Mouse (Mus musculus) heart, postnatal 0 days (tissue): ENCODE results near the gene Dnpep. TPM values are rescaled to one million over a fixed set of nuclear protein-coding genes. Genes with fewer than 3 reads are reported as not detected.

Experiments used
- ATAC-seq: fragments of 200-750 bp; cut with Nextera tagmentation; 2 replicates; pipeline ENCODE4 v1.8.0; 2017; ENCODE audit warnings: low read depth, moderate number of reproducible peaks, moderate library complexity; ENCODE audit not compliant: insufficient read depth
- DNase-seq: peaks from one replicate; pipeline ENCODE4 v3.0.0-alpha.2; 2016; ENCODE audit warnings: low spot score
- H3K27ac ChIP-seq: fragments of 300-500 bp; sonication (generic); 2 replicates; pipeline ENCODE4 v1.5.1; 2014; ENCODE audit warnings: low read depth, mild to moderate bottlenecking
- H3K27me3 ChIP-seq: fragments of 300-500 bp; sonication (generic); 2 replicates; pipeline ENCODE4 v1.6.1; 2014; ENCODE audit warnings: low read length, mixed read lengths; ENCODE audit not compliant: control insufficient read depth, insufficient read depth
- H3K36me3 ChIP-seq: fragments of 300-500 bp; sonication (generic); replicated peaks from 2 replicates; pipeline ENCODE4 v1.6.1; 2014; ENCODE audit warnings: low read length, mixed read lengths; ENCODE audit not compliant: control insufficient read depth, insufficient read depth
- H3K4me1 ChIP-seq: fragments of 300-500 bp; sonication (generic); 2 replicates; pipeline ENCODE4 v1.6.1; 2014; ENCODE audit warnings: antibody characterized with exemption; ENCODE audit not compliant: control insufficient read depth, insufficient read depth
- H3K4me2 ChIP-seq: fragments of 300-500 bp; sonication (generic); 2 replicates; pipeline ENCODE4 v1.6.1; 2014; ENCODE audit warnings: low read depth, mild to moderate bottlenecking, low read length, moderate library complexity
- H3K4me3 ChIP-seq: fragments of 300-500 bp; sonication (generic); 2 replicates; pipeline ENCODE4 v1.5.1; 2014; ENCODE audit warnings: low read depth, low read length
- H3K9ac ChIP-seq: fragments of 300-500 bp; sonication (generic); replicated peaks from 2 replicates; pipeline ENCODE4 v1.6.1; 2014; ENCODE audit warnings: low read depth, low read length, mixed read lengths
- H3K9me3 ChIP-seq: fragments of 300-500 bp; sonication (generic); replicated peaks from 2 replicates; pipeline ENCODE4 v1.6.1; 2016; ENCODE audit warnings: low read length; ENCODE audit not compliant: control insufficient read depth
- CTCF ChIP-seq: IDR thresholded peaks from 2 replicates; pipeline ENCODE4 v1.5.1; 2016; ENCODE audit warnings: antibody characterized with exemption, control low read depth, low read depth
- EP300 ChIP-seq: IDR thresholded peaks from 2 replicates; pipeline ENCODE4 v1.6.1; 2016; ENCODE audit warnings: antibody characterized with exemption, low read depth
- WGBS: fragments of 180-500 bp; shearing (Covaris S2); extraction: QIAGEN DNeasy Blood & Tissue Kit; methylation state at CpG from one replicate; pipeline ENCODE4 v1.1.7; 2014; 5-methylcytosine and 5-hydroxymethylcytosine counted together
- polyA plus RNA-seq: library from polyadenylated mRNA; unstranded; fragments of >200 nt; fragmentation: Nextera tagmentation; extraction: Ambion mirVana; gene quantifications from 2 replicates; pipeline ENCODE4 v1.2.1, GENCODE M21; 2015
- total RNA-seq: library from RNA; depleted of rRNA; stranded (reverse); fragments of >200 nt; gene quantifications from 2 replicates; pipeline ENCODE4 v1.2.3, GENCODE M21; 2014; ENCODE audit warnings: low replicate concordance

The Dnpep gene
- total and polyA plus RNA-seq, 2 experiments from 2014 or later, result 147 to 202 TPM

- H3K27me3 ChIP-seq, result no peaks in the 10 kb centered on the region
- peak within 1 kb of the TSS; percentile 72 for H3K4me2 ChIP-seq
- 2% methylated on average over 77 of the region's 80 CpGs for WGBS
- ATAC-seq, result peak; percentile 81
- H3K9me3 ChIP-seq, result no peaks in the 10 kb centered on the region
- H3K4me1 ChIP-seq, result peaks cover 41% of the 10 kb centered on the region
- TF ChIP-seq CTCF (no peak), EP300 (no peak; the same call in 1 of the 2 replicates)
- peak; percentile 84 for DNase-seq
- peaks cover 31% of the 10 kb centered on the region for H3K36me3 ChIP-seq
- H3K4me3 ChIP-seq, result peak within 1 kb of the TSS; percentile 60
- H3K9ac ChIP-seq, result peak within 1 kb of the TSS; percentile 64
- H3K27ac ChIP-seq, result peak within 1 kb of the TSS; percentile 96
Observed at GRCm38 (mm10) chr1:75360112-75361031, 42.6 kb upstream of the Dnpep start, which contains the start of gene Des. Gene Des (plus strand): TSS chr1:75360329.

GRCm38 (mm10) chr1:75359346-75359745 is 41.6 kb upstream of the Dnpep start:
- no peaks in the 10 kb centered on the region for H3K9me3 ChIP-seq
- H3K27ac ChIP-seq, result peak overlapping the region; percentile 96
- DNase-seq (peak; percentile 86), ATAC-seq (peak; percentile 53)
- H3K27me3 ChIP-seq, result no peaks in the 10 kb centered on the region
- H3K4me2 ChIP-seq, result peak overlapping the region; percentile 72
- H3K4me1 ChIP-seq, result peaks cover 41% of the 10 kb centered on the region
- H3K4me3 ChIP-seq, result no peak overlapping the region
- TF ChIP-seq CTCF (no peak), EP300 (peak; percentile 46; the same call in 1 of the 2 replicates)
- H3K9ac ChIP-seq, result peak overlapping the region; percentile 64
- H3K36me3 ChIP-seq, result peaks cover 21% of the 10 kb centered on the region
- 28% methylated on average over 13 of the region's 13 CpGs for WGBS

GRCm38 (mm10) chr1:75358009-75358408 is 40.2 kb upstream of the Dnpep start:
- no peak for ATAC-seq
- 83% methylated on average over 4 of the region's 4 CpGs for WGBS
- Histone ChIP-seq H3K27me3 (no peaks in the 10 kb centered on the region), H3K36me3 (peaks cover 8% of the 10 kb centered on the region; the same call in 1 of the 2 replicates), H3K4me2 (no peak overlapping the region), H3K4me3 (no peak overlapping the region), H3K9ac (no peak overlapping the region), H3K4me1 (peaks cover 41% of the 10 kb centered on the region), H3K9me3 (no peaks in the 10 kb centered on the region), H3K27ac (peak overlapping the region; percentile 96)
- TF ChIP-seq CTCF, result no peak
- TF ChIP-seq EP300, result no peak
- DNase-seq, result no peak

GRCm38 (mm10) chr1:75357261-75357660 is 39.5 kb upstream of the Dnpep start:
- Histone ChIP-seq H3K4me3 (no peak overlapping the region), H3K36me3 (0 out of 2 replicates have a peak, but pooled peaks cover 1% of the 10 kb centered on the region), H3K9ac (no peak overlapping the region), H3K27me3 (no peaks in the 10 kb centered on the region), H3K27ac (peak overlapping the region; percentile 96), H3K9me3 (no peaks in the 10 kb centered on the region), H3K4me2 (no peak overlapping the region), H3K4me1 (peaks cover 38% of the 10 kb centered on the region)
- 38% methylated on average over 7 of the region's 7 CpGs for WGBS
- TF ChIP-seq EP300 (no peak), CTCF (no peak)
- DNase-seq (no peak), ATAC-seq (no peak)

- 27% methylated on average over 5 of the region's 5 CpGs for WGBS
- Histone ChIP-seq H3K4me1 (peaks cover 28% of the 10 kb centered on the region), H3K9me3 (no peaks in the 10 kb centered on the region), H3K27me3 (no peaks in the 10 kb centered on the region), H3K36me3 (no peaks in the 10 kb centered on the region), H3K27ac (peak overlapping the region; percentile 83), H3K9ac (no peak overlapping the region), H3K4me2 (no peak overlapping the region), H3K4me3 (no peak overlapping the region)
- no peak for TF ChIP-seq CTCF
- TF ChIP-seq EP300, result no peak
- DNase-seq (peak; percentile 49), ATAC-seq (peak; percentile 30; the same call in 1 of the 2 replicates)
Observed at GRCm38 (mm10) chr1:75349275-75349674, 31.5 kb upstream of the Dnpep start.
